Mouse (Mus musculus) MEL (cell line): ENCODE results near the gene Ttll4.

Source experiments
- CHD2 ChIP-seq: IDR thresholded peaks from 2 replicates; pipeline ENCODE4 v1.6.1; 2011; ENCODE audit warnings: low read length, improper control_type of control experiment
- CTCF ChIP-seq, 3 experiments: IDR thresholded peaks in 2 of 3; conservative IDR thresholded peaks in 1 of 3; 2 replicates each; pipeline ENCODE4 v1.5.1; 2011 to 2012; ENCODE audit warnings: low read length in 3 of 3, low read depth in 2 of 3, mild to moderate bottlenecking in 2 of 3, improper control_type of control experiment in 1 of 3, inconsistent platforms in 1 of 3, mixed read lengths in 1 of 3, moderate library complexity in 1 of 3; ENCODE audit not compliant: control insufficient read depth in 1 of 3, insufficient read depth in 1 of 3, poor library complexity in 1 of 3, severe bottlenecking in 1 of 3
- ETS1 ChIP-seq: IDR thresholded peaks from 2 replicates; pipeline ENCODE4 v1.6.1; 2012; ENCODE audit warnings: low read depth, mild to moderate bottlenecking, inconsistent platforms, low read length, improper control_type of control experiment, moderate library complexity
- MAX ChIP-seq: IDR thresholded peaks from 2 replicates; pipeline ENCODE4 v1.6.1; 2011; ENCODE audit warnings: low read length, improper control_type of control experiment
- NELFE ChIP-seq: IDR thresholded peaks from 2 replicates; pipeline ENCODE4 v1.6.1; 2011; ENCODE audit warnings: low read depth, low read length, improper control_type of control experiment
- POLR2A ChIP-seq, 2 experiments: IDR thresholded peaks; 2 replicates each; pipeline ENCODE4 v1.6.1; 2011 to 2012; ENCODE audit warnings: low read length in 2 of 2, mild to moderate bottlenecking in 2 of 2, control low read depth in 1 of 2, improper control_type of control experiment in 1 of 2, low read depth in 1 of 2, moderate library complexity in 1 of 2; ENCODE audit not compliant: control insufficient read depth in 1 of 2, insufficient read depth in 1 of 2, poor library complexity in 1 of 2
- TCF12 ChIP-seq: IDR thresholded peaks from 2 replicates; pipeline ENCODE4 v1.6.1; 2014; ENCODE audit warnings: low read depth, mild to moderate bottlenecking, inconsistent platforms, low read length, improper control_type of control experiment, moderate library complexity
- USF1 ChIP-seq: IDR thresholded peaks from 2 replicates; pipeline ENCODE4 v1.6.1; 2014; ENCODE audit warnings: low read depth, mild to moderate bottlenecking, inconsistent platforms, low read length, improper control_type of control experiment, moderate library complexity

GRCm38 (mm10) chr1:74718113-74718512 lies 56.6 kb downstream of the Ttll4 start:
- TF ChIP-seq USF1 (no peak), ETS1 (no peak), CHD2 (no peak), NELFE (no peak), MAX (no peak), POLR2A (IDR thresholded peaks at IDR 0.05; ENCODE audit: control insufficient read depth in 1 of 2, insufficient read depth in 1 of 2, low read depth in 1 of 2, low read length in 2 of 2, poor library complexity in 1 of 2) (no peak), TCF12 (no peak), CTCF (IDR thresholded peaks at IDR 0.05 in 2 of 3, conservative IDR thresholded peaks at IDR 0.05 in 1 of 3; ENCODE audit: control insufficient read depth in 1 of 3, insufficient read depth in 1 of 3, low read depth in 2 of 3, low read length in 3 of 3, poor library complexity in 1 of 3, severe bottlenecking in 1 of 3) (no peak)
